Mouse (Mus musculus): Measurements from ENCODE around the gene Tcf12. TPM values are rescaled to one million over a fixed set of nuclear protein-coding genes. Genes with fewer than 3 reads are reported as not detected.

The Tcf12 gene
- polyA plus RNA-seq, 1 experiment from 2014 or later, result 108 TPM

- no peak for ATAC-seq (ENCODE audit: low FRiP score, low TSS enrichment)
- Histone ChIP-seq H3K27ac (ENCODE audit: low read depth, low read length) (no peak overlapping the region), H3K4me2 (replicated peaks; ENCODE audit: low read depth, low read length) (no peak overlapping the region), H3K4me3 (ENCODE audit: low read length) (no peak overlapping the region), H3K9ac (ENCODE audit: low read depth, low read length) (no peak overlapping the region), H3K36me3 (ENCODE audit: control insufficient read depth, insufficient read depth, low read length) (no peaks in the 10 kb centered on the region), H3K27me3 (ENCODE audit: control insufficient read depth, insufficient read depth, low read length) (no peaks in the 10 kb centered on the region), H3K4me1 (ENCODE audit: control insufficient read depth, insufficient read depth, low read length) (peaks cover 7% of the 10 kb centered on the region), H3K9me3 (ENCODE audit: control insufficient read depth, low read length) (no peaks in the 10 kb centered on the region)
Observed at GRCm38 (mm10) chr9:72040156-72040555, 71.5 kb downstream of the Tcf12 start.

GRCm38 (mm10) chr9:72039369-72039768 lies 72.3 kb downstream of the Tcf12 start:
- Histone ChIP-seq H3K4me3 (ENCODE audit: low read length) (no peak overlapping the region), H3K27me3 (ENCODE audit: control insufficient read depth, insufficient read depth, low read length) (no peaks in the 10 kb centered on the region), H3K9ac (ENCODE audit: low read depth, low read length) (no peak overlapping the region), H3K27ac (ENCODE audit: low read depth, low read length) (no peak overlapping the region), H3K4me1 (ENCODE audit: control insufficient read depth, insufficient read depth, low read length) (peaks cover 7% of the 10 kb centered on the region), H3K4me2 (replicated peaks; ENCODE audit: low read depth, low read length) (no peak overlapping the region), H3K36me3 (ENCODE audit: control insufficient read depth, insufficient read depth, low read length) (no peaks in the 10 kb centered on the region), H3K9me3 (ENCODE audit: control insufficient read depth, low read length) (no peaks in the 10 kb centered on the region)
- ATAC-seq (ENCODE audit: low FRiP score, low TSS enrichment), result no peak
- 85% methylated on average over 2 of the region's 2 CpGs for WGBS

- no peak overlapping the region for H3K4me2 ChIP-seq (replicated peaks; ENCODE audit: low read depth, low read length)
- 81% methylated on average over 2 of the region's 2 CpGs for WGBS
- no peak overlapping the region for H3K4me3 ChIP-seq (ENCODE audit: low read length)
- H3K36me3 ChIP-seq (ENCODE audit: control insufficient read depth, insufficient read depth, low read length), result no peaks in the 10 kb centered on the region
- H3K9me3 ChIP-seq (ENCODE audit: control insufficient read depth, low read length), result no peaks in the 10 kb centered on the region
- H3K9ac ChIP-seq (ENCODE audit: low read depth, low read length), result no peak overlapping the region
- no peak for ATAC-seq (ENCODE audit: low FRiP score, low TSS enrichment)
- no peak overlapping the region for H3K27ac ChIP-seq (ENCODE audit: low read depth, low read length)
- no peaks in the 10 kb centered on the region for H3K27me3 ChIP-seq (ENCODE audit: control insufficient read depth, insufficient read depth, low read length)
- H3K4me1 ChIP-seq (ENCODE audit: control insufficient read depth, insufficient read depth, low read length), result peaks cover 7% of the 10 kb centered on the region; the same call in 1 of the 2 replicates
Observed at GRCm38 (mm10) chr9:72037059-72037516, 74.6 kb downstream of the Tcf12 start.

- Histone ChIP-seq H3K4me3 (ENCODE audit: low read length) (no peak overlapping the region), H3K27ac (ENCODE audit: low read depth, low read length) (no peak overlapping the region)
- no peak for ATAC-seq (ENCODE audit: low FRiP score, low TSS enrichment)
Observed at GRCm38 (mm10) chr9:72036257-72036656, 75.4 kb downstream of the Tcf12 start.

GRCm38 (mm10) chr9:72033271-72033670 lies 78.4 kb downstream of the Tcf12 start:
- Histone ChIP-seq H3K4me2 (replicated peaks; ENCODE audit: low read depth, low read length) (no peak overlapping the region), H3K9me3 (ENCODE audit: control insufficient read depth, low read length) (no peaks in the 10 kb centered on the region), H3K36me3 (ENCODE audit: control insufficient read depth, insufficient read depth, low read length) (no peaks in the 10 kb centered on the region), H3K9ac (ENCODE audit: low read depth, low read length) (no peak overlapping the region), H3K27ac (ENCODE audit: low read depth, low read length) (no peak overlapping the region), H3K27me3 (ENCODE audit: control insufficient read depth, insufficient read depth, low read length) (no peaks in the 10 kb centered on the region), H3K4me3 (ENCODE audit: low read length) (no peak overlapping the region), H3K4me1 (ENCODE audit: control insufficient read depth, insufficient read depth, low read length) (peaks cover 7% of the 10 kb centered on the region; the same call in 1 of the 2 replicates)
- WGBS, result 89% methylated on average over 2 of the region's 2 CpGs
- ATAC-seq (ENCODE audit: low FRiP score, low TSS enrichment), result no peak

More at GRCm38 (mm10) chr9:72036257-72036656, 75.4 kb downstream of the Tcf12 start:
- H3K27me3 ChIP-seq (ENCODE audit: control insufficient read depth, insufficient read depth, low read length), result no peaks in the 10 kb centered on the region
- H3K4me2 ChIP-seq (replicated peaks; ENCODE audit: low read depth, low read length), result no peak overlapping the region
- peaks cover 7% of the 10 kb centered on the region; the same call in 1 of the 2 replicates for H3K4me1 ChIP-seq (ENCODE audit: control insufficient read depth, insufficient read depth, low read length)
- no peaks in the 10 kb centered on the region for H3K9me3 ChIP-seq (ENCODE audit: control insufficient read depth, low read length)
- H3K36me3 ChIP-seq (ENCODE audit: control insufficient read depth, insufficient read depth, low read length), result no peaks in the 10 kb centered on the region
- H3K9ac ChIP-seq (ENCODE audit: low read depth, low read length), result no peak overlapping the region
- WGBS, result 94% methylated on average over 3 of the region's 3 CpGs

- H3K4me2 ChIP-seq (replicated peaks; ENCODE audit: low read depth, low read length), result no peak overlapping the region
- no peaks in the 10 kb centered on the region for H3K9me3 ChIP-seq (ENCODE audit: control insufficient read depth, low read length)
- H3K27ac ChIP-seq (ENCODE audit: low read depth, low read length), result no peak overlapping the region
- H3K4me1 ChIP-seq (ENCODE audit: control insufficient read depth, insufficient read depth, low read length), result 0 out of 2 replicates have a peak, but pooled peaks cover 2% of the 10 kb centered on the region
- H3K4me3 ChIP-seq (ENCODE audit: low read length), result no peak overlapping the region
- H3K27me3 ChIP-seq (ENCODE audit: control insufficient read depth, insufficient read depth, low read length), result no peaks in the 10 kb centered on the region
- no peaks in the 10 kb centered on the region for H3K36me3 ChIP-seq (ENCODE audit: control insufficient read depth, insufficient read depth, low read length)
- no peak for ATAC-seq (ENCODE audit: low FRiP score, low TSS enrichment)
- H3K9ac ChIP-seq (ENCODE audit: low read depth, low read length), result no peak overlapping the region
Observed at GRCm38 (mm10) chr9:72030274-72030673, 81.4 kb downstream of the Tcf12 start.

GRCm38 (mm10) chr9:72029601-72030000 lies 82.1 kb downstream of the Tcf12 start:
- no peak for ATAC-seq (ENCODE audit: low FRiP score, low TSS enrichment)
- Histone ChIP-seq H3K36me3 (ENCODE audit: control insufficient read depth, insufficient read depth, low read length) (no peaks in the 10 kb centered on the region), H3K9ac (ENCODE audit: low read depth, low read length) (no peak overlapping the region), H3K9me3 (ENCODE audit: control insufficient read depth, low read length) (no peaks in the 10 kb centered on the region), H3K27ac (ENCODE audit: low read depth, low read length) (no peak overlapping the region), H3K27me3 (ENCODE audit: control insufficient read depth, insufficient read depth, low read length) (no peaks in the 10 kb centered on the region), H3K4me3 (ENCODE audit: low read length) (no peak overlapping the region), H3K4me2 (replicated peaks; ENCODE audit: low read depth, low read length) (no peak overlapping the region), H3K4me1 (ENCODE audit: control insufficient read depth, insufficient read depth, low read length) (0 out of 2 replicates have a peak, but pooled peaks cover 2% of the 10 kb centered on the region)
- WGBS, result 74% methylated on average over 1 of the region's 1 CpGs

GRCm38 (mm10) chr9:72023274-72023673 lies 88.4 kb downstream of the Tcf12 start:
- WGBS, result 61% methylated on average over 5 of the region's 5 CpGs
- Histone ChIP-seq H3K4me3 (ENCODE audit: low read length) (no peak overlapping the region), H3K9ac (ENCODE audit: low read depth, low read length) (no peak overlapping the region), H3K4me1 (ENCODE audit: control insufficient read depth, insufficient read depth, low read length) (0 out of 2 replicates have a peak, but pooled peaks cover 7% of the 10 kb centered on the region), H3K9me3 (ENCODE audit: control insufficient read depth, low read length) (no peaks in the 10 kb centered on the region), H3K36me3 (ENCODE audit: control insufficient read depth, insufficient read depth, low read length) (no peaks in the 10 kb centered on the region), H3K4me2 (replicated peaks; ENCODE audit: low read depth, low read length) (no peak overlapping the region), H3K27me3 (ENCODE audit: control insufficient read depth, insufficient read depth, low read length) (no peaks in the 10 kb centered on the region), H3K27ac (ENCODE audit: low read depth, low read length) (no peak overlapping the region)
- ATAC-seq (ENCODE audit: low FRiP score, low TSS enrichment), result no peak

GRCm38 (mm10) chr9:72021512-72021911 lies 90.2 kb downstream of the Tcf12 start:
- Histone ChIP-seq H3K36me3 (ENCODE audit: control insufficient read depth, insufficient read depth, low read length) (no peaks in the 10 kb centered on the region), H3K27me3 (ENCODE audit: control insufficient read depth, insufficient read depth, low read length) (no peaks in the 10 kb centered on the region), H3K4me3 (ENCODE audit: low read length) (no peak overlapping the region), H3K27ac (ENCODE audit: low read depth, low read length) (no peak overlapping the region), H3K4me1 (ENCODE audit: control insufficient read depth, insufficient read depth, low read length) (0 out of 2 replicates have a peak, but pooled peaks cover 7% of the 10 kb centered on the region), H3K9me3 (ENCODE audit: control insufficient read depth, low read length) (no peaks in the 10 kb centered on the region), H3K9ac (ENCODE audit: low read depth, low read length) (no peak overlapping the region), H3K4me2 (replicated peaks; ENCODE audit: low read depth, low read length) (no peak overlapping the region)
- WGBS, result 74% methylated on average over 3 of the region's 3 CpGs
- ATAC-seq (ENCODE audit: low FRiP score, low TSS enrichment), result no peak

Measured in kidney, embryonic 14.5 days (tissue).